ENCODE assay signal across 8 mouse cellular contexts in genomic region chr11:95006525-95007219, GRCm38 (mm10). TPM values are rescaled to one million over a fixed set of nuclear protein-coding genes. Genes with fewer than 3 reads are reported as not detected.
DNase-seq lines count a peak whose midpoint lies in the region; ATAC-seq and TF ChIP-seq lines count a peak whose summit lies in the region.

No protein-coding gene starts in this region.

- peak overlapping the region; percentile 71 for H3K4me2 ChIP-seq in forebrain, embryonic 12.5 days
- H3K4me2 ChIP-seq in lung, postnatal 0 days (replicated peaks; ENCODE audit: low read depth, low read length) = peak overlapping the region; percentile 64

- H3K4me1 ChIP-seq in G1E (ENCODE audit: insufficient read depth, low read depth, low read length) = peaks cover 89% of the 10 kb centered on the region
- peaks cover 13% of the 10 kb centered on the region; the same call in 1 of the 2 replicates for H3K4me1 ChIP-seq in brown adipose tissue, adult 24 weeks (ENCODE audit: control insufficient read depth, insufficient read depth, insufficient read length, low read length)
- peaks cover 50% of the 10 kb centered on the region for H3K4me1 ChIP-seq in forebrain, embryonic 12.5 days
- H3K4me1 ChIP-seq in lung, postnatal 0 days (ENCODE audit: insufficient read depth, low read depth, low read length) = peaks cover 8% of the 10 kb centered on the region; the same call in 1 of the 2 replicates
- H3K4me1 ChIP-seq in olfactory bulb, adult 2 months (ENCODE audit: control insufficient read depth, insufficient read depth, low read length) = peaks cover 36% of the 10 kb centered on the region

- peak overlapping the region; percentile 56; the same call in 1 of the 2 replicates for H3K4me3 ChIP-seq in G1E (ENCODE audit: low read depth, low read length)
- H3K4me3 ChIP-seq in brown adipose tissue, adult 24 weeks (ENCODE audit: insufficient read depth, low read depth, low read length) = peak overlapping the region; percentile 49
- H3K4me3 ChIP-seq in forebrain, embryonic 12.5 days (replicated peaks) = peak overlapping the region; percentile 41
- peak overlapping the region; percentile 39 for H3K4me3 ChIP-seq in lung, postnatal 0 days (ENCODE audit: low read depth, low read length)
- no peak overlapping the region; the same call in 1 of the 2 replicates for H3K4me3 ChIP-seq in olfactory bulb, adult 2 months (ENCODE audit: insufficient read depth, low read depth, low read length)

- peak; percentile 46; the same call in 1 of the 2 replicates for ATAC-seq in G1E (ENCODE audit: extremely low read depth, insufficient number of reproducible peaks, low FRiP score, poor library complexity, severe bottlenecking)
- ATAC-seq in forebrain, embryonic 12.5 days (ENCODE audit: low FRiP score) = peak; percentile 57
- peak; percentile 72 for ATAC-seq in lung, postnatal 0 days

- peaks cover 55% of the 10 kb centered on the region for H3K36me3 ChIP-seq in G1E (replicated peaks)
- H3K36me3 ChIP-seq in forebrain, embryonic 12.5 days (replicated peaks) = peaks cover 43% of the 10 kb centered on the region
- H3K36me3 ChIP-seq in lung, postnatal 0 days (ENCODE audit: insufficient read depth, low read length) = peaks cover 23% of the 10 kb centered on the region; the same call in 1 of the 2 replicates

- peak overlapping the region; percentile 65 for H3K9ac ChIP-seq in forebrain, embryonic 12.5 days
- H3K9ac ChIP-seq in lung, postnatal 0 days (replicated peaks; ENCODE audit: low read depth) = no peak overlapping the region

- no peaks in the 10 kb centered on the region for H3K27me3 ChIP-seq in G1E (ENCODE audit: insufficient read depth, low read length)
- H3K27me3 ChIP-seq in forebrain, embryonic 12.5 days = no peaks in the 10 kb centered on the region
- H3K27me3 ChIP-seq in lung, postnatal 0 days (replicated peaks; ENCODE audit: insufficient read depth, low read length) = no peaks in the 10 kb centered on the region

- H3K9me3 ChIP-seq in G1E (replicated peaks) = no peaks in the 10 kb centered on the region
- no peaks in the 10 kb centered on the region for H3K9me3 ChIP-seq in forebrain, embryonic 12.5 days
- H3K9me3 ChIP-seq in lung, postnatal 0 days (ENCODE audit: low read length) = no peaks in the 10 kb centered on the region

- no peak for TF ChIP-seq CTCF in G1E (IDR thresholded peaks at IDR 0.05; ENCODE audit: low read depth, low read length)
- TF ChIP-seq CTCF in lung, postnatal 0 days (IDR thresholded peaks at IDR 0.05) = no peak; the same call in 1 of the 2 replicates
- no peak for TF ChIP-seq CTCF in olfactory bulb, adult 2 months (IDR thresholded peaks at IDR 0.05; ENCODE audit: insufficient read depth, low read depth, low read length)

- 1% methylated on average over 27 of the region's 27 CpGs for WGBS in forebrain, embryonic 12.5 days
- 1% methylated on average over 27 of the region's 27 CpGs for WGBS in lung, postnatal 0 days
- WGBS in olfactory bulb, adult 2 months = 2% methylated on average over 27 of the region's 27 CpGs

- DNase-seq in G1E (ENCODE audit: low spot score) = peak; percentile 89
- DNase-seq in heart, postnatal 10 days = peak; percentile 85
- DNase-seq in kidney, postnatal 36 days = peak; percentile 83 to 92
- peak; percentile 86 for DNase-seq in lung, postnatal 0 days (ENCODE audit: low spot score)
- peak; percentile 90 for DNase-seq in thymus, postnatal 14 days

- intact Hi-C loops in heart, postnatal 10 days (cut with DNase I) = no loop called here

- TF ChIP-seq EP300 in lung, postnatal 0 days (IDR thresholded peaks at IDR 0.05) = peak; percentile 21; the same call in 1 of the 2 replicates

- TF ChIP-seq POLR2A in olfactory bulb, adult 2 months (IDR thresholded peaks at IDR 0.05; ENCODE audit: insufficient read depth, low read depth, low read length) = no peak

- no peak overlapping the region for H3K27ac ChIP-seq in brown adipose tissue, adult 24 weeks (replicated peaks; ENCODE audit: low read depth, low read length)
- peak overlapping the region; percentile 80 for H3K27ac ChIP-seq in forebrain, embryonic 12.5 days
- peak overlapping the region; percentile 49; the same call in 1 of the 2 replicates for H3K27ac ChIP-seq in lung, postnatal 0 days (ENCODE audit: low read length)
- H3K27ac ChIP-seq in olfactory bulb, adult 2 months (ENCODE audit: insufficient read depth, low read depth, low read length) = peak overlapping the region; percentile 45; the same call in 1 of the 2 replicates

RNA-seq across cellular contexts. Expression of gene Samd14, which starts 3.0 kb away (rescaled TPM):
- total RNA-seq in G1E (2014; fragmentation: Nextera tagmentation) (71.8 and 84.9 TPM in 2 replicates), G1E (2017) (26.1 and 30.0 TPM in 2 replicates)
- 356 and 518 TPM in 2 replicates for polyA plus RNA-seq in G1E (2012)
- polyA plus RNA-seq in brown adipose tissue, adult 24 weeks (2012; ENCODE audit: insufficient read depth, insufficient read length, missing spikeins) = 0.59 and 0.67 TPM in 2 replicates
- polyA plus RNA-seq in forebrain, embryonic 12.5 days (2016; fragmentation: Nextera tagmentation; extraction: Ambion mirVana) = 80.5 and 86.7 TPM in 2 replicates
- total RNA-seq in heart, postnatal 10 days (2021) = 1 to 10 TPM; 4.1 to 5.9 TPM
- polyA plus RNA-seq in lung, postnatal 0 days (2015; fragmentation: Nextera tagmentation; extraction: Ambion mirVana) = 5.4 and 5.8 TPM in 2 replicates
- polyA plus RNA-seq in olfactory bulb, adult 2 months (2012; ENCODE audit: insufficient read depth, insufficient read length, low replicate concordance, missing spikeins) = not detected in 2 replicates

RNA-seq across cellular contexts. Expression of gene Ppp1r9b, which starts 15.8 kb away (rescaled TPM):
- total RNA-seq in G1E (2014; fragmentation: Nextera tagmentation) (87.8 and 117 TPM in 2 replicates), G1E (2017) (68.2 and 83.2 TPM in 2 replicates)
- polyA plus RNA-seq in G1E (2012) = 207 and 233 TPM in 2 replicates
- 70.8 and 83.5 TPM in 2 replicates for polyA plus RNA-seq in brown adipose tissue, adult 24 weeks (2012; ENCODE audit: insufficient read depth, insufficient read length, missing spikeins)
- 16.6 and 17.7 TPM in 2 replicates for polyA plus RNA-seq in forebrain, embryonic 12.5 days (2016; fragmentation: Nextera tagmentation; extraction: Ambion mirVana)
- total RNA-seq in heart, postnatal 10 days (2021) = 10 to 100 TPM; 51.3 to 58.5 TPM
- polyA plus RNA-seq in lung, postnatal 0 days (2015; fragmentation: Nextera tagmentation; extraction: Ambion mirVana) = 9.8 and 11.5 TPM in 2 replicates
- 129 TPM in 1 of 2 replicates, not detected in the other for polyA plus RNA-seq in olfactory bulb, adult 2 months (2012; ENCODE audit: insufficient read depth, insufficient read length, low replicate concordance, missing spikeins)

RNA-seq across cellular contexts. Expression of gene Sgca, which starts 30.5 kb away (rescaled TPM):
- total RNA-seq in G1E (2014; fragmentation: Nextera tagmentation) (not detected in 2 replicates), G1E (2017) (0.06 and 0.87 TPM in 2 replicates)
- polyA plus RNA-seq in G1E (2012) = not detected in 2 replicates
- 6.5 and 6.9 TPM in 2 replicates for polyA plus RNA-seq in brown adipose tissue, adult 24 weeks (2012; ENCODE audit: insufficient read depth, insufficient read length, missing spikeins)
- polyA plus RNA-seq in forebrain, embryonic 12.5 days (2016; fragmentation: Nextera tagmentation; extraction: Ambion mirVana) = not detected in 2 replicates
- 100 to 1,000 TPM; 123 to 128 TPM for total RNA-seq in heart, postnatal 10 days (2021)
- polyA plus RNA-seq in lung, postnatal 0 days (2015; fragmentation: Nextera tagmentation; extraction: Ambion mirVana) = 0.33 and 0.55 TPM in 2 replicates
- not detected in 2 replicates for polyA plus RNA-seq in olfactory bulb, adult 2 months (2012; ENCODE audit: insufficient read depth, insufficient read length, low replicate concordance, missing spikeins)

RNA-seq across cellular contexts. Expression of gene Pdk2, which starts 34.5 kb away (rescaled TPM):
- total RNA-seq in G1E (2014; fragmentation: Nextera tagmentation) = 40.3 and 46.1 TPM in 2 replicates
- total RNA-seq in G1E (2017) = 3.7 and 3.9 TPM in 2 replicates
- polyA plus RNA-seq in G1E (2012) = 33.7 and 37.8 TPM in 2 replicates
- polyA plus RNA-seq in brown adipose tissue, adult 24 weeks (2012; ENCODE audit: insufficient read depth, insufficient read length, missing spikeins) = 224 and 274 TPM in 2 replicates
- polyA plus RNA-seq in forebrain, embryonic 12.5 days (2016; fragmentation: Nextera tagmentation; extraction: Ambion mirVana) = 17.3 and 19.4 TPM in 2 replicates
- total RNA-seq in heart, postnatal 10 days (2021) = 100 to 1,000 TPM; 261 to 278 TPM
- 39.3 and 51.1 TPM in 2 replicates for polyA plus RNA-seq in lung, postnatal 0 days (2015; fragmentation: Nextera tagmentation; extraction: Ambion mirVana)
- not detected in 2 replicates for polyA plus RNA-seq in olfactory bulb, adult 2 months (2012; ENCODE audit: insufficient read depth, insufficient read length, low replicate concordance, missing spikeins)

RNA-seq across cellular contexts. Expression of gene Hils1, which starts 39.3 kb away (rescaled TPM):
- total RNA-seq in G1E (2014; fragmentation: Nextera tagmentation) (not detected in 2 replicates), G1E (2017) (not detected in 2 replicates)
- polyA plus RNA-seq in G1E (2012) = not detected in 2 replicates
- polyA plus RNA-seq in brown adipose tissue, adult 24 weeks (2012; ENCODE audit: insufficient read depth, insufficient read length, missing spikeins) = not detected in 2 replicates
- not detected in 2 replicates for polyA plus RNA-seq in forebrain, embryonic 12.5 days (2016; fragmentation: Nextera tagmentation; extraction: Ambion mirVana)
- total RNA-seq in heart, postnatal 10 days (2021) = not detected
- polyA plus RNA-seq in lung, postnatal 0 days (2015; fragmentation: Nextera tagmentation; extraction: Ambion mirVana) = not detected in 2 replicates
- not detected in 2 replicates for polyA plus RNA-seq in olfactory bulb, adult 2 months (2012; ENCODE audit: insufficient read depth, insufficient read length, low replicate concordance, missing spikeins)
